Mouse (Mus musculus) lung, postnatal 10 days (tissue): ENCODE measurements around the gene Ier5.

Source experiments
- DNase-seq: peaks from one replicate; pipeline ENCODE4 v3.0.0; 2021

Gene Ier5

GRCm38 (mm10) chr1:155099280-155099848, at the start of gene Ier5:
Gene Ier5 (minus strand): TSS chr1:155099636.
- peak; percentile 98 for DNase-seq

- DNase-seq, result no peak
Measured at GRCm38 (mm10) chr1:155147228-155147627, 47.8 kb upstream of the Ier5 start.

- DNase-seq, result peak; percentile 67
Measured at GRCm38 (mm10) chr1:155146572-155146980, 47.1 kb upstream of the Ier5 start, which contains the start of gene Mr1. Gene Mr1 (minus strand): TSS chr1:155146814.

DNA sequence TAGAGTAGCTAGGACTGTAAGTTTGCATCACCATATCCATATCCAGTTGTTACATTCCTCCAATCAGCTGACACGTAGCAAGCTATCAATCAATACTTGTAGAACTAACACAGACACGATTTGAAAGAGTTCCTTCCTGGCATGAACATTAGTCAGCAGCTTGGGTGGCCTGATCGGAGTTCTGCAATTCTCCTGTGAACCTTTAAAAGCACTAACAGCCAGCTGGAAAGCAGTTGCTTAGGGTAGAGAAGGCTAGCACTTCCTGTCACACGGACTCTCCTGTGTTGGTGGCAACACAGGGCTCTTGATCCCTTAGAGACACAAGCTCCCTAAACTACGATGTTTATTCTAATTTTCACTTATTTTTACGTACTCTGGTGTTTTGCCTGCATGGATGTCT, 46.2 kb upstream of the Ier5 start:
- peak; percentile 75 for DNase-seq

GRCm38 (mm10) chr1:155140076-155140475, 40.6 kb upstream of the Ier5 start:
- DNase-seq, result peak; percentile 86

DNA sequence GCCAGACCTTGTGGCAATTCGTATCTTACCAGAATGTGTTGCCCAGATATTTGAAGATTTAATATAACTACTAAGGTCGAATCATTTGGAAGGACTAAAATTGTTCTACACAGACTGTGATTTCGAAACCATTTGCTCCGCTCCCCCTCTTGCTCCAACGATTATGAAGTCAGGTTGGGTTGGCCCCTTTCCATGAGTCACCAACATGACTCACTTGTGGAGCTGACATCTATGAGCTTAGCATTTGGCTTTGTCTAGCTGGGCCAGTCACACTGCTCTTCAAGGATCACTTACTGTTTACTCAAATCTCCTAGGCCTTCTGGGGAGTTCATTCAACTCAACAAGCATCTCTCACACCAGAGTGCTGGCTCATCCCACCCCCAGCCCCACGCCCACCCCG, 39.4 kb upstream of the Ier5 start:
- DNase-seq, result peak; percentile 80

DNA sequence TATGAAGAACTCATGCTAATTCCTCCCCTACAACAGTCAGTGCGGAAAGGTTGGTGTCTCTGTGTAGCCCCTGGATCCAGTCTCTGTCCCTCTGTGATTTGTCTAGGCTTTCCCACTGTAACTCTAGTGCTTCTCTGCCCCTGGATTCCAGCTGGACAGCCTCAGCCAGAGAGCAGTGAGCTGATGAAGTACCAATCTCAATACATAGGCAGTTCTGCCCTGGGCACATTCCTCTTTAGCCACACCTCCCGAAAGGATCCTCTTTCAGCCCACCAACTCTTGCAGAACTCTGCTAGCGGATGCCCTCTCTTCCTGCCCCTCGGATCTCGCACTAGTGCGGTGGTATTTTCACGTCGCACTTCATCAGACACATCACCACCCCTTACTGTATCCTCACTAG, 35.4 kb upstream of the Ier5 start:
- no peak for DNase-seq

- DNase-seq, result no peak
Measured at GRCm38 (mm10) chr1:155127429-155127934, 28.0 kb upstream of the Ier5 start.

DNA sequence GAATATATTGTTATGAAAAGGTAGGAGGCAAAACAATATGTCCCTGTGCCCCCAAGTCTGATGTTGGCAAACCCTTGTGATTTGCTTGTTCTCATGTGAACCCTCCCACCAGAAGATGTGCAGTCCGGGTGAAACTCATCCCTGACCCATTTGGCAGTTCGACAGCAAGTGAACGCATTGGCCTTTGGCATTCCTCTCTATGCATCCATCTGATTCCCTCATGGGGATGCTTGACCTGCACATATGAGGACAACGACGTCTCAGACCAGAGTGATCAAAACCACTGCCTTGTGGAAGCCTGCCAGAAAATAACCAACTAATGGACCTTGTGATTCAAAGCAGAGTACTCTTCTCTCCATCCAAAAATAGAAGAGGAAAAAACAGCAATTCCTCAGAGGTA, 27.3 kb upstream of the Ier5 start:
- no peak for DNase-seq

GRCm38 (mm10) chr1:155124397-155124796, 25.0 kb upstream of the Ier5 start:
- DNase-seq, result no peak

GRCm38 (mm10) chr1:155121977-155122939, 22.8 kb upstream of the Ier5 start:
- DNase-seq, result peak; percentile 92

DNA sequence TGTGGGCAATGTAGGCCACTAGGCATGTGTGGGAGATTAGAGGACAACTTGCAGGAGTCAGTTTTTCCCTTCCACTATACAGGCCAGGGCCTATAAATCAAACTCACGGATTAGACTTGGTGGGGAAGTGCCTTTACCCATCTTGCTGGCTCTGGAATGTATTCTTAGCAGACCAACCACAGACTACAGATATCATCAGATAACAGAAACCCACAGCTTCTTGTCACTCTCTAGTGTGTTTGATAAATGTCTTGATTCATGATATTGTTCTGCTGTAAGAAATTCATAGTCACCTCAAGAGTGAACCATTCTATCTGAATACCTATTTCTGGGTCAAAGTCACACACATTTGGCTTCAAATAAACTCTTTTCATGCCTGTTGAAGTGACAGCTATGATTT, 20.3 kb upstream of the Ier5 start:
- no peak for DNase-seq

DNA sequence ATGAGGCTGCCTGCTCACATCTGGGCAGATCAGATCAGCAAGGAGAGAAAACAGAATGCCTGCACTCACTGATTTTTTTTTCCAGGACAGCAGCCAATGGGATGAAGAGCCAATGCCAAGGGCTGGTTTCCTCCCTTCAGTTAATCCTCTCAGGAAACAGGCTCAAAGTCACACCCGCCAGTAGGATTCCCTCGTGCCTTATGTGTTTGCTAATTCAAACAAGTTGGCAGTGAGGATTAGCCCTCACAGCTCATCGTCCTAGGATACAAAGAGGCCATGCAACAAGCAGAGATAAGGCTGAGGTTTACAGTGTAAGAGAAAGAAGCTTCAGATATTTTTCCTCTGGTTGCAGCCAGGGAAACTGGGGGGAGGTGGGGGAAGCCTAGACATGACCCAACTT, 14.5 kb upstream of the Ier5 start:
- DNase-seq, result peak; percentile 44

DNA sequence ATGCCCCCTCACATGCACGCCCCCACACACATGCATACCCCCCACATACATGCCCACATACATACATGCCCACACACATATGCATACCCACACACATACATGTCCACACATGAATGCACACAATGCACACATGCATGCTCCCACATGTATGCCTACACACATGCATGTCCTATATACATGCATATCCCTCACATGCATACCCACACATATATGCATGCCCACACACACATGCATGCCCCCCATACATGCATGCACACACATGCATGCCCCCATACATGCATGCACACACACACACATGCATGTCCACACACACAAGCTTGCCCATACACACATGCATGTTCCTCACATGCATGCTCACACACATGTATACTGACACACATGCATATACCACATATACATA, 13.4 kb upstream of the Ier5 start:
- DNase-seq, result no peak

DNA sequence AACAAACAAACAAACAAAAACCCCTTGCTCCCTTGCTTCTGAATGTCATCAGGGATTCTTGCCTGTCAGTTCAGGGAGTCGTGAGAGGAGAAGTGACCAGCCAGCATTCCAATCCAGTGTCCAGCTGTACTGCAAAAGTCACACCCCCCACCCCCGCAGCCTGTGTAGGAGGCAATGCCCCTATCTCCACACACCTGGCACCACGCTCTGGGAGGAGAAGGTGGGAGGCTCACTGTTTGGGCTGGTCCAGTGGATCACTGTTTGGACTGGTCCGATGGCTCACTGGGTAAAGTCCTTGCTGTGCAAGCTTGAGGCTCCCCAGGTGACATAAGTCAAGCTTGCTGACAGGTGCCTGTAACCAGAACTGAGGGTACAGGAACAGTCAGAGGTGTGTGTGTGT, 12.7 kb upstream of the Ier5 start:
- no peak for DNase-seq

GRCm38 (mm10) chr1:155111491-155111890, 12.1 kb upstream of the Ier5 start:
- no peak for DNase-seq

- peak; percentile 39 for DNase-seq
Measured at GRCm38 (mm10) chr1:155109387-155110350, 10.2 kb upstream of the Ier5 start.

GRCm38 (mm10) chr1:155108412-155108811, 9.0 kb upstream of the Ier5 start:
- DNase-seq, result peak; percentile 34

DNA sequence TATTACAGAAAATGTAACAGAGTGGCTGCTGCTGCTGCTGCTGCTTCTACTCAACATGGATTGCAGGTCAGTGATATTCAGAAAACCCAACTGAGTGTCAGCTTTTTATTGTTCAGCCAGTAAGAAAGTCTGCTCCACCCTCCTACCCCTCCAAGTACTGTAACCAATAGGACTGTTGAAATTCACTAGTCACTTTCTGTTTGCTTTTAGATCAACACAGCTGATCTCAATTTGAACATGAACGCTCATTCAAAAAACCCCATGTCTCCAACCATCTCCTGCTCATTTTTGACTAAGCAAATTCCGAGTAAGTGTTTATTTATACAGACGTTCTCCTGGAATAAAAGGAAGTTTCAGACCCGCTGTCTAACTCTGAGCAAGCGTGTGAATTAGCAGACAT, 8.4 kb upstream of the Ier5 start:
- no peak for DNase-seq

DNA sequence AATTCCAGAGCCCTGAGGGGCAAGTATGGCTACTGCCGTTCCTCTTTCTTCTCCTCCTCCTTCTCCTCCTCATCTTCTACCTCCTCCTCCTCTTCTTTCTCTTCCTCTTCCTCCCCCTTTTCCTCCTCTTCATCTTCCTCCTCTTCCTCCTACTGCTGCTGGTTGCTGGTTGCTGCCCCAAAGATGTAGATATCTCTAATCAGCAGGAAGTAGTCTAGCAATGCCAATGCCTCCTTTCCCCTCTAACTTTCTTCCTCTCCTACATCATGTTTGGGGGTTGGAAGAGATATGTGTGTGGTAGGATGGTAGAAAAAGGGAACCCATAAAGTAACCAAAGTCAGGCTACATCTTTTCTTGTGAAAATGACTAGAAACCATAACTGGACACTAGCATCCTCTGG, 6.9 kb upstream of the Ier5 start:
- no peak for DNase-seq

- no peak for DNase-seq
Measured at GRCm38 (mm10) chr1:155103991-155104390, 4.6 kb upstream of the Ier5 start.

- DNase-seq, result no peak
Measured at GRCm38 (mm10) chr1:155102631-155103030, 3.2 kb upstream of the Ier5 start.
